Mouse (Mus musculus) heart, embryonic 13.5 days (tissue): ENCODE measurements around the gene Ebpl. TPM values are rescaled to one million over a fixed set of nuclear protein-coding genes. Genes with fewer than 3 reads are reported as not detected.

ENCODE experiments used
- ATAC-seq: fragments of 200-750 bp; cut with Nextera tagmentation; 2 replicates; pipeline ENCODE4 v1.8.0; 2017; ENCODE audit warnings: moderate TSS enrichment; ENCODE audit not compliant: insufficient number of reproducible peaks, low FRiP score, low TSS enrichment; ENCODE audit errors: extremely low read depth
- H3K27ac ChIP-seq: fragments of 300-500 bp; sonication (generic); replicated peaks from 2 replicates; pipeline ENCODE4 v1.5.1; 2015; ENCODE audit warnings: moderate library complexity, mild to moderate bottlenecking, inconsistent platforms
- H3K27me3 ChIP-seq: fragments of 300-500 bp; sonication (generic); replicated peaks from 2 replicates; pipeline ENCODE4 v1.6.1; 2015; ENCODE audit warnings: mild to moderate bottlenecking, inconsistent platforms
- H3K36me3 ChIP-seq: fragments of 300-500 bp; sonication (generic); 2 replicates; pipeline ENCODE4 v1.6.1; 2015; ENCODE audit warnings: mild to moderate bottlenecking, inconsistent platforms
- H3K4me1 ChIP-seq: fragments of 300-500 bp; sonication (generic); 2 replicates; pipeline ENCODE4 v1.6.1; 2015; ENCODE audit warnings: inconsistent platforms
- H3K4me2 ChIP-seq: fragments of 300-500 bp; sonication (generic); 2 replicates; pipeline ENCODE4 v1.6.1; 2015; ENCODE audit warnings: inconsistent platforms, mild to moderate bottlenecking, moderate library complexity
- H3K4me3 ChIP-seq: fragments of 300-500 bp; sonication (generic); 2 replicates; pipeline ENCODE4 v1.5.1; 2015; ENCODE audit warnings: moderate library complexity, mild to moderate bottlenecking, inconsistent platforms
- H3K9ac ChIP-seq: fragments of 300-500 bp; sonication (generic); 2 replicates; pipeline ENCODE4 v1.6.1; 2015; ENCODE audit warnings: inconsistent platforms, mild to moderate bottlenecking, moderate library complexity
- H3K9me3 ChIP-seq: fragments of 300-500 bp; sonication (generic); 2 replicates; pipeline ENCODE4 v1.6.1; 2016; ENCODE audit warnings: inconsistent platforms
- WGBS: fragments of 180-500 bp; shearing (Covaris S2); methylation state at CpG from one replicate; pipeline ENCODE4 v1.1.7; 2015; ENCODE audit warnings: mixed read lengths; 5-methylcytosine and 5-hydroxymethylcytosine counted together
- polyA plus RNA-seq: library from polyadenylated mRNA; unstranded; fragments of >200 nt; fragmentation: Nextera tagmentation; extraction: Ambion mirVana; gene quantifications from 2 replicates; pipeline ENCODE4 v1.2.1, GENCODE M21; 2015

The Ebpl gene
- polyA plus RNA-seq, 1 experiment from 2014 or later: 4.7 TPM

GRCm38 (mm10) chr14:61294738-61295079, 65.5 kb downstream of the Ebpl start:
- Histone ChIP-seq H3K9me3 (no peaks in the 10 kb centered on the region), H3K9ac (no peak overlapping the region), H3K36me3 (no peaks in the 10 kb centered on the region), H3K4me1 (peaks cover 5% of the 10 kb centered on the region; the same call in 1 of the 2 replicates), H3K27me3 (no peaks in the 10 kb centered on the region; the same call in none of the 2 replicates), H3K27ac (no peak overlapping the region), H3K4me3 (no peak overlapping the region), H3K4me2 (peak overlapping the region; percentile 11; the same call in 1 of the 2 replicates)
- WGBS: 15% methylated on average over 6 of the region's 6 CpGs
- ATAC-seq: no peak

GRCm38 (mm10) chr14:61293884-61294737, 66.1 kb downstream of the Ebpl start:
- H3K4me2 ChIP-seq: peak overlapping the region; percentile 37; the same call in 1 of the 2 replicates
- peaks cover 5% of the 10 kb centered on the region; the same call in 1 of the 2 replicates for H3K4me1 ChIP-seq
- no peak overlapping the region for H3K27ac ChIP-seq
- no peaks in the 10 kb centered on the region for H3K9me3 ChIP-seq
- no peaks in the 10 kb centered on the region; the same call in none of the 2 replicates for H3K27me3 ChIP-seq
- no peak for ATAC-seq
- no peaks in the 10 kb centered on the region for H3K36me3 ChIP-seq
- no peak overlapping the region for H3K4me3 ChIP-seq
- WGBS: 44% methylated on average over 16 of the region's 16 CpGs
- no peak overlapping the region for H3K9ac ChIP-seq

- H3K4me1 ChIP-seq: peaks cover 9% of the 10 kb centered on the region
- no peak overlapping the region for H3K4me3 ChIP-seq
- H3K27ac ChIP-seq: no peak overlapping the region
- WGBS: 43% methylated on average over 3 of the region's 3 CpGs
- no peaks in the 10 kb centered on the region for H3K36me3 ChIP-seq
- H3K27me3 ChIP-seq: no peaks in the 10 kb centered on the region; the same call in none of the 2 replicates
- H3K9me3 ChIP-seq: no peaks in the 10 kb centered on the region
- H3K4me2 ChIP-seq: no peak overlapping the region
- ATAC-seq: no peak
- H3K9ac ChIP-seq: no peak overlapping the region
These were observed 69.6 kb downstream of the Ebpl start for GRCm38 (mm10) chr14:61290664-61291063.

- Histone ChIP-seq H3K4me2 (peak overlapping the region; percentile 21; the same call in 1 of the 2 replicates), H3K27ac (no peak overlapping the region), H3K27me3 (no peaks in the 10 kb centered on the region; the same call in 1 of the 2 replicates), H3K9ac (no peak overlapping the region), H3K36me3 (no peaks in the 10 kb centered on the region), H3K4me3 (no peak overlapping the region), H3K4me1 (peaks cover 10% of the 10 kb centered on the region), H3K9me3 (no peaks in the 10 kb centered on the region)
- no peak for ATAC-seq
- WGBS: 52% methylated on average over 19 of the region's 19 CpGs
These were observed 71.5 kb downstream of the Ebpl start for GRCm38 (mm10) chr14:61288606-61289286.

Other genes with a start within 250 kb of the Ebpl start
- gene Sacs, start 222.0 kb downstream of the Ebpl start, polyA plus RNA-seq: 3.0 and 3.1 TPM in 2 replicates
- gene Sgcg, start 101.9 kb downstream of the Ebpl start, polyA plus RNA-seq: 16.6 and 19.9 TPM in 2 replicates
- gene Arl11, start 50.7 kb downstream of the Ebpl start, polyA plus RNA-seq: 0.41 and 0.46 TPM in 2 replicates
- 30.1 and 30.7 TPM in 2 replicates for gene Kpna3, start 79.4 kb upstream of the Ebpl start, polyA plus RNA-seq
- gene Spryd7, start 196.4 kb upstream of the Ebpl start, polyA plus RNA-seq: 21.3 and 22.8 TPM in 2 replicates
- 13.0 and 13.7 TPM in 2 replicates for gene Trim13, start 237.8 kb upstream of the Ebpl start, polyA plus RNA-seq
- 0.32 and 0.48 TPM in 2 replicates for gene Kcnrg, start 247.0 kb upstream of the Ebpl start, polyA plus RNA-seq